Mouse (Mus musculus): ENCODE data around the gene Abca14.

DNA sequence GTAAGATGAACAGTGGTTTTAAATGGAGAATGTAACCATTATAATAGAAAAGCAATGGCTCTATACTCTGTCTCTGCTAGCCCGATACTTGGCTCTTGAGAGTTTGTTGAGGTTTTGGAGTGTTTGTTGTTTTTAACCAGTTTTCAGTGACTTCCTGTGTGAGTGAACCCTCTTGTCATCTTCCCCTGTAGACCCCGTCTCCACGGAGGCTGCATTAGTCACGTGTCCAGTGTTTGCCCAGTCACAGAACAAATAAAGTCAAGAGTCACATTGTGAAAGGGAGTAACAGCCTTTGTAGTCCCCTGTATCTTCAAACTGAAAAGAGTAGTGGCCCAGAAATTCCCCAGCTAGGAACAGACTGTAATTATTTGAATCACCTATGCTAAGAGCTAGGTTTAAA, 119.2 kb downstream of the Abca14 start:
- TF ChIP-seq POLR2A (IDR thresholded peaks at IDR 0.05; ENCODE audit: control insufficient read depth, extremely low read depth, insufficient read depth, low read length, poor library complexity), result no peak
- no peak for TF ChIP-seq CTCF (IDR thresholded peaks at IDR 0.05; ENCODE audit: borderline replicate concordance, control insufficient read depth, extremely low read depth, insufficient read depth, low read length, poor library complexity)

Data from thymus, adult 2 months (tissue).